ENCODE assay signal across 19 mouse cellular contexts in genomic region chr6:37618990-37619389, GRCm38 (mm10).
DNase-seq lines count a peak whose midpoint lies in the region; ATAC-seq and TF ChIP-seq lines count a peak whose summit lies in the region.
"Had no signal": no experiment of that assay in that cellular context is flagged by ENCODE, and none has a peak within 500 bp of the region (broad histone marks: within the 10 kb centered on the region; RNA-seq: fewer than 3 reads in every experiment).

No protein-coding gene starts in this region.

- no peaks in the 10 kb centered on the region for H3K4me1 ChIP-seq in intestine, postnatal 0 days (replicated peaks; ENCODE audit: control insufficient read depth, insufficient read depth, low read length)
- H3K4me1 ChIP-seq in intestine, embryonic 15.5 days (replicated peaks): no peaks in the 10 kb centered on the region
- peaks cover 12% of the 10 kb centered on the region; the same call in 1 of the 2 replicates for H3K4me1 ChIP-seq in liver, postnatal 0 days (ENCODE audit: insufficient read depth)

- DNase-seq in liver, postnatal 0 days: no peak
- no peak for DNase-seq in liver
- DNase-seq in lung, postnatal 14 days: peak; percentile 36
- DNase-seq in left cerebral cortex, postnatal 10 days (ENCODE audit: extremely low spot score in 1 of 2, low spot score in 2 of 2): no peak
- DNase-seq in adrenal gland, adult 2 months: no peak
- DNase-seq: cerebellum, adult 18-20 months; cerebellum, postnatal 25 days; embryo, embryonic 11 days; gastrocnemius, postnatal 10 days; heart, postnatal 36 days; right cerebral cortex, postnatal 25 days; thymus, postnatal 25 days had no signal

- 62% methylated on average over 9 of the region's 9 CpGs for WGBS in intestine, postnatal 0 days
- 68% methylated on average over 9 of the region's 9 CpGs for WGBS in intestine, embryonic 15.5 days
- 64% methylated on average over 9 of the region's 9 CpGs for WGBS in liver, postnatal 0 days (ENCODE audit: insufficient replicate concordance)

- H3K4me3 ChIP-seq in intestine, postnatal 0 days (ENCODE audit: low read depth, low read length): no peak overlapping the region
- no peak overlapping the region for H3K4me3 ChIP-seq in intestine, embryonic 15.5 days (replicated peaks)
- H3K4me3 ChIP-seq in liver, postnatal 0 days (ENCODE audit: low read depth, low read length): no peak overlapping the region
- H3K4me3 ChIP-seq: embryonic facial prominence, embryonic 15.5 days; midbrain, embryonic 10.5 days had no signal

- no peaks in the 10 kb centered on the region for H3K36me3 ChIP-seq in intestine, postnatal 0 days (ENCODE audit: control insufficient read depth, insufficient read depth)
- H3K36me3 ChIP-seq in intestine, embryonic 15.5 days: no peaks in the 10 kb centered on the region
- H3K36me3 ChIP-seq in liver, postnatal 0 days (replicated peaks; ENCODE audit: insufficient read depth, low read length): no peaks in the 10 kb centered on the region
- H3K36me3 ChIP-seq: embryonic facial prominence, embryonic 15.5 days; midbrain, embryonic 10.5 days had no signal

- no peaks in the 10 kb centered on the region for H3K9me3 ChIP-seq in intestine, postnatal 0 days (ENCODE audit: control insufficient read depth)
- no peaks in the 10 kb centered on the region for H3K9me3 ChIP-seq in intestine, embryonic 15.5 days
- no peaks in the 10 kb centered on the region for H3K9me3 ChIP-seq in liver, postnatal 0 days (ENCODE audit: low read length)
- H3K9me3 ChIP-seq: embryonic facial prominence, embryonic 15.5 days; midbrain, embryonic 10.5 days had no signal

- ATAC-seq in intestine, postnatal 0 days: peak; percentile 25; the same call in 1 of the 2 replicates
- ATAC-seq in intestine, embryonic 15.5 days: no peak
- ATAC-seq in liver, postnatal 0 days: 0 out of 2 replicates have a peak, but pooled peaks have one; percentile 35
- ATAC-seq: hindbrain, embryonic 16.5 days had no signal

- H3K27me3 ChIP-seq in intestine, postnatal 0 days (replicated peaks; ENCODE audit: control insufficient read depth, insufficient read depth, low read length): no peaks in the 10 kb centered on the region
- no peaks in the 10 kb centered on the region for H3K27me3 ChIP-seq in intestine, embryonic 15.5 days (replicated peaks)
- H3K27me3 ChIP-seq in liver, postnatal 0 days (ENCODE audit: insufficient read depth, low read length): no peaks in the 10 kb centered on the region
- H3K27me3 ChIP-seq: CH12.LX; embryonic facial prominence, embryonic 15.5 days had no signal

- H3K4me2 ChIP-seq in intestine, postnatal 0 days (replicated peaks; ENCODE audit: low read depth): no peak overlapping the region
- H3K4me2 ChIP-seq in intestine, embryonic 15.5 days (replicated peaks): no peak overlapping the region
- no peak overlapping the region for H3K4me2 ChIP-seq in liver, postnatal 0 days (ENCODE audit: low read depth, low read length)
- H3K4me2 ChIP-seq: embryonic facial prominence, embryonic 15.5 days had no signal

- intact Hi-C loops in left cerebral cortex, postnatal 10 days (cut with DNase I): no loop called here

- H3K9ac ChIP-seq in intestine, postnatal 0 days (ENCODE audit: low read depth, low read length): no peak overlapping the region
- no peak overlapping the region for H3K9ac ChIP-seq in intestine, embryonic 15.5 days
- no peak overlapping the region for H3K9ac ChIP-seq in liver, postnatal 0 days (replicated peaks)
- H3K9ac ChIP-seq: embryonic facial prominence, embryonic 15.5 days had no signal

- no peak overlapping the region for H3K27ac ChIP-seq in intestine, postnatal 0 days (ENCODE audit: low read depth, low read length)
- H3K27ac ChIP-seq in intestine, embryonic 15.5 days: no peak overlapping the region
- peak overlapping the region; percentile 31; the same call in 1 of the 2 replicates for H3K27ac ChIP-seq in liver, postnatal 0 days (ENCODE audit: low read depth)
- H3K27ac ChIP-seq: embryonic facial prominence, embryonic 15.5 days; macrophage; midbrain, embryonic 10.5 days had no signal

- no peak for TF ChIP-seq EP300 in liver, postnatal 0 days (IDR thresholded peaks at IDR 0.05; ENCODE audit: low read depth)

- TF ChIP-seq CTCF in intestine, postnatal 0 days (IDR thresholded peaks at IDR 0.05; ENCODE audit: low read depth): no peak
- no peak for TF ChIP-seq CTCF in liver, postnatal 0 days (IDR thresholded peaks at IDR 0.05; ENCODE audit: low read depth)
